Mouse (Mus musculus) limb, embryonic 12.5 days (tissue): ENCODE measurements around the gene Etv1. TPM values are rescaled to one million over a fixed set of nuclear protein-coding genes. Genes with fewer than 3 reads are reported as not detected.
"Not testable (repeated sequence)": the region's sequence is repeated elsewhere in the genome, so short reads cannot be mapped to it uniquely, and the experiment has no call there.

Experiments
- ATAC-seq: fragments of 200-750 bp; cut with Nextera tagmentation; 2 replicates; pipeline ENCODE4 v1.8.0; 2017; ENCODE audit warnings: low read depth, moderate TSS enrichment; ENCODE audit not compliant: insufficient number of reproducible peaks, insufficient read depth, low FRiP score, low TSS enrichment
- H3K27ac ChIP-seq: fragments of 300-500 bp; sonication (generic); 2 replicates; pipeline ENCODE4 v1.5.1; 2016; ENCODE audit warnings: mild to moderate bottlenecking, moderate library complexity
- H3K27me3 ChIP-seq: fragments of 300-500 bp; sonication (generic); 2 replicates; pipeline ENCODE4 v1.6.1; 2016; ENCODE audit warnings: mild to moderate bottlenecking, moderate library complexity
- H3K36me3 ChIP-seq: fragments of 300-500 bp; sonication (generic); 2 replicates; pipeline ENCODE4 v1.6.1; 2016; ENCODE audit warnings: mild to moderate bottlenecking, moderate library complexity
- H3K4me1 ChIP-seq: fragments of 300-500 bp; sonication (generic); replicated peaks from 2 replicates; pipeline ENCODE4 v1.6.1; 2016
- H3K4me2 ChIP-seq: fragments of 300-500 bp; sonication (generic); 2 replicates; pipeline ENCODE4 v1.6.1; 2016; ENCODE audit warnings: mild to moderate bottlenecking, moderate library complexity
- H3K4me3 ChIP-seq: fragments of 300-500 bp; sonication (generic); replicated peaks from 2 replicates; pipeline ENCODE4 v1.5.1; 2016; ENCODE audit warnings: mild to moderate bottlenecking
- H3K9ac ChIP-seq: fragments of 300-500 bp; sonication (generic); replicated peaks from 2 replicates; pipeline ENCODE4 v1.6.1; 2016; ENCODE audit warnings: mild to moderate bottlenecking, moderate library complexity
- H3K9me3 ChIP-seq: fragments of 300-500 bp; sonication (generic); 2 replicates; pipeline ENCODE4 v1.6.1; 2016; ENCODE audit warnings: mild to moderate bottlenecking, moderate library complexity
- WGBS: fragments of 180-500 bp; shearing (Covaris S2); methylation state at CpG from one replicate; pipeline ENCODE4 v1.1.7; 2016; 5-methylcytosine and 5-hydroxymethylcytosine counted together
- polyA plus RNA-seq: library from polyadenylated mRNA; unstranded; fragments of >200 nt; fragmentation: Nextera tagmentation; extraction: Ambion mirVana; gene quantifications from 2 replicates; pipeline ENCODE4 v1.2.1, GENCODE M21; 2016

Gene Etv1
- polyA plus RNA-seq, 1 experiment from 2014 or later, result 18.7 TPM

DNA sequence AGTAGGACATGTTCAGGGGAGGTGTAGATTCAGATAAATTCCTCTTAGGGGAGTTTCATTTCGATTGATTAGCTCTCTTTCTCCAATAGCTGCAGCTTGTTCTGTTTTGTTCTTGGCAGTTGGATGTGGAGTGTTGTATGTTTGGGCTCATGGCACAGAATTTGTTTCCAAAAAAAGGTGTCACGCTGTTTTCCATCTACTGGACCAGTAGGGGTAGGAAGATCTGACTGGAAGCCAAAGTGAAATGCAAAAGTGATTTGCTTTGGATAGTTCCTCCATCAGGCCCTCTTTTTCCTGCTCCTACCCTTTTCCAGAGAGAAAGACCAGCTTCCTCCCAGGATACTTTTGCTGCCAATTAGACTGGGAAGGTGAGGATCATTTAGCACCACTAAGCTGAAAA lies 39.1 kb downstream of the Etv1 start:
- no peaks in the 10 kb centered on the region for H3K36me3 ChIP-seq
- no peak overlapping the region for H3K4me3 ChIP-seq
- no peaks in the 10 kb centered on the region for H3K27me3 ChIP-seq
- no peak for ATAC-seq
- no peak overlapping the region for H3K9ac ChIP-seq
- no peaks in the 10 kb centered on the region for H3K9me3 ChIP-seq
- peaks cover 9% of the 10 kb centered on the region; the same call in 1 of the 2 replicates for H3K4me1 ChIP-seq
- WGBS, result 93% methylated on average over 2 of the region's 2 CpGs
- no peak overlapping the region for H3K27ac ChIP-seq
- H3K4me2 ChIP-seq, result no peak overlapping the region

DNA sequence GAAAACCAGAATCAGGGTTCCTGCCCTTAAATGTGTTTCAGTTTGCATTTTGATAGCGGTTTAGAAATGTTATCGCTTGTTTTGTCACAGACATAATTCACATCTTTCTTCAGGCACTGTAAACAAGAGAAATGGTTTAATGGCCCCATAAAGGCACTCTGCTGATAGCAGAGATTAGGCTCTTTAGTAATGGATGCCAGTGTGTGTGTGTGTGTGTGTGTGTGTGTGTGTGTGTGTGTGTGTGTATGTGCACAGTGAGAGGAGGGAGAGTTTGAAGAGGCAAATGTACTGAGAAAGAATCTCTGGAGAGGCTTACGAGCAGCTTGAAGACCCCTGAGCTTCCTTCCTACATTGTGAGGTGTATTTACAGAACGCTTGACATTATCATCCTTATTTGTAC lies 41.5 kb downstream of the Etv1 start:
- no peak for ATAC-seq
- Histone ChIP-seq H3K36me3 (no peaks in the 10 kb centered on the region), H3K27me3 (no peaks in the 10 kb centered on the region), H3K4me3 (no peak overlapping the region), H3K9me3 (no peaks in the 10 kb centered on the region), H3K27ac (no peak overlapping the region), H3K4me1 (peaks cover 5% of the 10 kb centered on the region; the same call in 1 of the 2 replicates), H3K4me2 (no peak overlapping the region), H3K9ac (no peak overlapping the region)
- 59% methylated on average over 4 of the region's 4 CpGs for WGBS

DNA sequence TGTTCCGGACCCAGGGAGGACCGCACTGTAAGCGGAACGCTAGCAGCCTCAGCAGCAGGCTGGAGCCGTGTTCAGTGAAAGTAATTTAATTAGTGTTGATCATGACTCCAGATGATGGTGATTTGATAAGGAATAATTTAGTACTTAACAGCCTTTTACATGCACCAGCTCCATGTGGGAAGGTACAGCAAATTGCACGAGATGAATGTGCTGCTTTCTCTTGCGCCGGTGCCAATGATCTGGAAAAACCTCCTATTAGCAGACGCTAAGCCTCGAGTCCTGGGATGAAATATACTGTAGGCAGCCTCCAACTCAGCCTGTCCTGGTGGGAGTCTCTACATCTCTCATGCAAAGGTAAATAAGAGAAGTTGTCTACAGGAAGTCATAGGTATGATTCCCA lies 45.2 kb downstream of the Etv1 start:
- Histone ChIP-seq H3K27me3 (no peaks in the 10 kb centered on the region), H3K36me3 (no peaks in the 10 kb centered on the region), H3K4me3 (no peak overlapping the region), H3K9me3 (no peaks in the 10 kb centered on the region), H3K9ac (no peak overlapping the region), H3K4me1 (no peaks in the 10 kb centered on the region), H3K27ac (no peak overlapping the region), H3K4me2 (no peak overlapping the region)
- no peak for ATAC-seq
- 91% methylated on average over 10 of the region's 10 CpGs for WGBS

DNA sequence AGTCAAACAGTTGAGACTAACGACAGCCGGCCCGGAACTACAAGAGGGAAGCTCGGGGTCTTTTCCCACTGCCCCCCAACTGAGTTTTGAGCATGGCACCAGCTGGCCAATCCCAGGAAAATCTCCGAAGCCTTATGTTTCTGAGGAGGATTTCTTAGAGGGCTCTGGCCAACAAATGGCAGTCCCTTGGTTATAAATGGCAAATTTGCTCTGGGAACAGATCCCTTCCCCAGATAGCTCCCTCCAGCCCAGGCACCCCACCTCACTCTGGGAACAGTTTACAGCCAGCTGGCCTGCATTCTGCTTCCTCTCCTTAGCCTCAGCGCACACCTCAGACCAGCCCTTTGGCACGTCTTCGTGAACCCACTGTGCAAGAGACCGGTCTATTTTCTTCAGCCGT lies 53.8 kb downstream of the Etv1 start:
- WGBS, result 78% methylated on average over 10 of the region's 10 CpGs

DNA sequence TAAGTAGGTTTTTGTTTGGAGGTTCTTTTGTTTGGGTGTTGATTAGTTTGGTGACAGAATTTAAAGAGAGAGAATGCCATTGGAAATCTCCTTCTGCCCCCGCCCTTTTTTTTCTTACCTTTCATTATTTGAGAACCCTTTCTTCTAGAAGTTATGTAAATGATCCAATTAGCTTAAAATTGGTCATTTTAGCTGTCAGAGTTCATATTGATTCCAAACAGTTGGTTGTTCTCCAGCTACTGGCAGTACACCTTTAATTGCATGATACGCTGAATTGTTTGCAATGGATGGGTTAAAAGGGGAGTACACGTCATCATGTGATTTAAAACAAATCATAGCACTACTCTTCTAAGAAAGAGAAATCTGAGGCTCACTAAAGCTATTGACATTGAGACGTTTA lies 55.4 kb downstream of the Etv1 start:
- ATAC-seq, result no peak
- H3K27ac ChIP-seq, result no peak overlapping the region
- peaks cover 6% of the 10 kb centered on the region for H3K4me1 ChIP-seq
- H3K9me3 ChIP-seq, result no peaks in the 10 kb centered on the region
- WGBS, result 86% methylated on average over 4 of the region's 4 CpGs
- no peak overlapping the region for H3K4me2 ChIP-seq
- H3K36me3 ChIP-seq, result no peaks in the 10 kb centered on the region
- no peak overlapping the region for H3K4me3 ChIP-seq
- no peaks in the 10 kb centered on the region for H3K27me3 ChIP-seq
- H3K9ac ChIP-seq, result no peak overlapping the region

More for the DNA sequence above, 53.8 kb downstream of the Etv1 start:
- Histone ChIP-seq H3K27ac (no peak overlapping the region), H3K4me2 (no peak overlapping the region), H3K27me3 (no peaks in the 10 kb centered on the region), H3K9ac (no peak overlapping the region), H3K4me3 (no peak overlapping the region), H3K9me3 (no peaks in the 10 kb centered on the region), H3K4me1 (peaks cover 6% of the 10 kb centered on the region), H3K36me3 (no peaks in the 10 kb centered on the region)
- no peak for ATAC-seq

DNA sequence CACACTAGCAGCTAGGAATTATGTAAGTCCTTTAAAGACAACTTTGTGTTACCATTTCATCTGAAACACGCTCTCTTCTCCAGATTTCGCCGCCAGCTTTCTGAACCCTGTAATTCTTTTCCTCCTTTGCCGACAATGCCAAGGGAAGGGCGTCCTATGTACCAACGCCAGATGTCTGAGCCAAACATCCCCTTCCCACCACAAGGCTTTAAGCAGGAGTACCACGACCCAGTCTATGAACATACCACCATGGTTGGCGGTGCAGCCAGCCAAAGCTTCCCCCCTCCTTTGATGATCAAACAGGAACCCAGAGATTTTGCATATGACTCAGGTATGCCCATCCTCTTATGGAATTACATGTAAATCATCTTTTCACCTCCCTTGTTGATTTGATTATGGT lies 55.8 kb downstream of the Etv1 start:
- not testable (repeated sequence) for H3K9me3 ChIP-seq, H3K4me2 ChIP-seq, H3K27me3 ChIP-seq, H3K36me3 ChIP-seq, H3K27ac ChIP-seq, H3K4me1 ChIP-seq, H3K9ac ChIP-seq, ATAC-seq, H3K4me3 ChIP-seq
- 98% methylated on average over 7 of the region's 8 CpGs for WGBS

DNA sequence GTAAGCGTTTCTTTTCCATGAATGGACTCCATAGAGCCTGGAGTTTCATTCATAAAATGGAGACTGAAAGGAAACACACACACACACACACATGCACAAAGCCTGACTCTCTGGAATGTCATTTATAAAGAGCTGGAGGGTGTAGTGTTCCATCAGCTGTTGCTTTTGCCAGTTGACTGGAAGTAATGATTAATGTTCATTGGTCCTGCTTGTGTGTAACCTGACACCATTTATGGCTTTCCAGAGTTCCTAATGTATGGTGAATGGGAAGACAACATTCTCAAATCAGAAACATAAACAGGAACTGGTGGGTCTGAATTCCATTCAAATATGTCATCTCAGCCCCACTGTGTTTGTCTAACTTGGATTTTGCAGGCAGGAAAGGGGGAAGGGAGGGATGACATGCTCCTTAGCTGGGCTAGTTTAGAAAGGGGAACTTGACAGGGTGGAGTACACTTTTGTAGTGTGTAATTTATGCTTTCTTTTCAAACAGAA lies 64.7 kb downstream of the Etv1 start:
- peak overlapping the region; percentile 56; the same call in 1 of the 2 replicates for H3K27ac ChIP-seq
- no peak overlapping the region for H3K4me3 ChIP-seq
- ATAC-seq, result peak; percentile 95
- H3K9ac ChIP-seq, result no peak overlapping the region
- H3K36me3 ChIP-seq, result no peaks in the 10 kb centered on the region
- peaks cover 20% of the 10 kb centered on the region for H3K4me1 ChIP-seq
- H3K27me3 ChIP-seq, result no peaks in the 10 kb centered on the region
- H3K4me2 ChIP-seq, result no peak overlapping the region
- no peaks in the 10 kb centered on the region for H3K9me3 ChIP-seq
- WGBS, result 0% methylated on average over 1 of the region's 1 CpGs

DNA sequence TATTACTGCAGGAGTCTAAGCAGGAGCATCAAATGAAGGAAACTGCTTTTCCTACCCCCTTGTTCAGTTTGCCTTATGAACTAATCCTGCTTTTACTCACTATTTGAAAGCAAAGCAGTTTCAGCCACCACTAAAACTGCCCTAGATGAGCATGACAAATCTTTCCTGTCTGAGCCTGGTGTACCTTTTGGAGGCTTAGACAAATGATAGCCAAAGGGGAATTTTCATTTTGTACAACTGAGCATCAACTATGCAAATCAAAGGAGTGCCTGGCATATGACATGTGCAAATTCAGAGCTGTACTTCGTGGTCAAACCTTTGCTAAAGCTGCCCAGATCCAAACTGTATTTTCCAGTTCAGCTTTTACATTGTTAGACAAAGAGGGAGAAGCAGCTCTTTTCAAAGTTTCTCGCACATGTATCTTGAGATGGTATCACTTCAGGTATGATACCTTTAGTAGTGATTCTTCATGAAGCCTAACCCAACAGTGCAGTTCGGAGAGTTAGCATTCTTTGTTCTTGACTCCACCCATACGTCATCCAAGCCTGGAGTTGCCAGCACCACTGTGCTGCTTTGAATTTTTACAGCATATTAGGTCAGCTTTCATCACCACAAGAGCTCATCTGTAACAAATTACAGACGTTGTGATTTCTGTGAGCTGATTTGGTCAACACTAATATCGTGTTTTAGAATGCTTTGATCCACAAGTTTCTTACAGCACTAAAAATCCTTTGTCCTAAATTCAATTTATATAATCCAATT lies 68.5 kb downstream of the Etv1 start:
- Histone ChIP-seq H3K27me3 (no peaks in the 10 kb centered on the region), H3K27ac (no peak overlapping the region), H3K9ac (no peak overlapping the region), H3K4me1 (peaks cover 25% of the 10 kb centered on the region), H3K36me3 (no peaks in the 10 kb centered on the region), H3K4me2 (no peak overlapping the region), H3K9me3 (no peaks in the 10 kb centered on the region), H3K4me3 (no peak overlapping the region)
- 30% methylated on average over 6 of the region's 6 CpGs for WGBS
- ATAC-seq, result no peak

DNA sequence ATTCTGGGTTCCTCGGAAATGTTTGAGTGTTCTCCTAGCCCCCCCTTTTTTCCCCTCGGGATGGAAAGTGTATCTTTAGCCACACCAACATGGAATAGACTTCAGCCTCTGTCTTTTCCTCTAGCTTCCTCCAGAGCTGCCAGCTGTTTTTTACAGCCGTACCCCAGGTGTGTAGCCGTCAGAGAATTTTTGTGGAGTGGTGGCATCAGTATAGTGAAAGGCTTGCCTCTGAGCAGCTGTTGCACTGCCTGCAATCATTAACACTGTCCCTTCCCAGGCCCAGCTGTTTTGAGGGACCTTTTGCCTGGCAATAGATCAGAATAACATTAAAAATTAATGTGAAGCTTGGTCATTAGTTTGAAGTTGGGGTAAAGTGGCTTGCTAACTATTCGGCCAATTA lies 70.8 kb downstream of the Etv1 start:
- no peaks in the 10 kb centered on the region for H3K27me3 ChIP-seq
- peak; percentile 82 for ATAC-seq
- no peaks in the 10 kb centered on the region for H3K9me3 ChIP-seq
- peak overlapping the region; percentile 15; the same call in 1 of the 2 replicates for H3K4me2 ChIP-seq
- H3K4me3 ChIP-seq, result no peak overlapping the region
- WGBS, result 20% methylated on average over 5 of the region's 5 CpGs
- H3K9ac ChIP-seq, result no peak overlapping the region
- no peak overlapping the region for H3K27ac ChIP-seq
- peaks cover 25% of the 10 kb centered on the region for H3K4me1 ChIP-seq
- no peaks in the 10 kb centered on the region for H3K36me3 ChIP-seq

DNA sequence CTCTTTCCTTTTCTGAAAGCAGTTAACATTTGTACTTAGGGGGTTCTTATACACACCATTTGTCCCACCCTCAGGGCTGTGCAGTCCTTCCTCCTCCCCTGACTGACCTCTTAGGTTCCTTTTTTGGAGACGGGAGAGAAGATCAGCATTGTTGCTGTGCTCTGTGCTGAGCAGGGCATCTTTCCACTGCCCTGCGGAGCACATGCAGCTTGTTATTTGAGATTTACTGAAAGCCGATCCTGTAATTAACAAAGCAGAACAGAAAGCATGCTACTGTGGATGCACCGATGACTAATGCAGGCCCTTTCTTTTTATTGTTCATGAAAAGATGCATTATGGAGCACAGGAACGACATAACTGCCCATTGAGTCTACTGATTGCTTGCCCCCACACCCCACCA lies 75.1 kb downstream of the Etv1 start:
- no peak overlapping the region for H3K27ac ChIP-seq

DNA sequence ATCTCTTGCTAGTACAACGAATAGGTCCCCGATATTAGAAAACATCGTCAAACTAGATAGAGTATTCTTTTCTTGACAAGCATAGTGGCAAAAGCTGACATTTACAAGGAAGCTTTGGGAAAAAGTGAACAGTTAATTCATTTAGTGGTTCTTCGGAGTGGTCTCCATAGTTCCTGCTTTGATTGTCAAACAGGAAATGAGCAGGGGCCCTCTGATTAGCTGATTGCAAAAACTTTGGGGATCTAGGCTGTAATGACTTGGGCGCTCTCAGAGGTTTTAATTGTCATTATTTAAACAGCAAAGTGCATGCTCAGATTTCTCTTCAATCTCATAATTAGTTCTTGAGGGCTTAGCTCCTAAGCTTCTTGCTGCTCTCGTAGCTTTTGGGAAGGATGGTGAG lies 75.6 kb downstream of the Etv1 start:
- 0 out of 2 replicates have a peak, but pooled peaks cover 4% of the 10 kb centered on the region for H3K36me3 ChIP-seq
- no peak overlapping the region for H3K4me3 ChIP-seq
- 49% methylated on average over 6 of the region's 6 CpGs for WGBS
- H3K27ac ChIP-seq, result no peak overlapping the region
- H3K9me3 ChIP-seq, result no peaks in the 10 kb centered on the region
- H3K27me3 ChIP-seq, result no peaks in the 10 kb centered on the region
- H3K4me2 ChIP-seq, result no peak overlapping the region
- no peak overlapping the region for H3K9ac ChIP-seq
- no peak for ATAC-seq
- H3K4me1 ChIP-seq, result peaks cover 18% of the 10 kb centered on the region

More for the DNA sequence above, 75.1 kb downstream of the Etv1 start:
- Histone ChIP-seq H3K27me3 (no peaks in the 10 kb centered on the region), H3K4me2 (no peak overlapping the region), H3K9me3 (no peaks in the 10 kb centered on the region), H3K4me3 (no peak overlapping the region), H3K9ac (no peak overlapping the region), H3K36me3 (0 out of 2 replicates have a peak, but pooled peaks cover 4% of the 10 kb centered on the region), H3K4me1 (peaks cover 19% of the 10 kb centered on the region)
- 20% methylated on average over 5 of the region's 5 CpGs for WGBS
- no peak for ATAC-seq

DNA sequence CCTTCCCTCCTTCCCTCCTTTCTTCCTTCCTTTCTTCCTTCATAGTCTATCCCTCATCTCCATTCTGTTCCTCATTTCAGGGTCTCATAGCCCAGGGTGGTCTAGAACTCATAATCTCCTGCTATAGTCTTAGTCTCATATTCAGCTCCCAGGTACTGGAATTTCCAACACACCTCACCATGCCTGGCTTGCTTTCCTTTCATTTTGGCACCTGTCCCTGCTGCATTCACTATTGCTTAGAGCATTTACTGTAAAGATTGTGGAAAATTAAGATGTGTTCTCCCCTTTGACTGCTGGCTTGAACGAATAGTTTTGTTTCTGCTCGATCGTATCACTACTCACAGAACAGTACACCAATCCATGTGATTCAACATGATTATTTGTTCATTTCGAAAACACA lies 80.5 kb downstream of the Etv1 start:
- H3K27ac ChIP-seq, result no peak overlapping the region

More for the DNA sequence above, 80.5 kb downstream of the Etv1 start:
- Histone ChIP-seq H3K4me2 (no peak overlapping the region), H3K4me1 (peaks cover 5% of the 10 kb centered on the region; the same call in 1 of the 2 replicates), H3K9ac (no peak overlapping the region), H3K9me3 (no peaks in the 10 kb centered on the region), H3K27me3 (no peaks in the 10 kb centered on the region), H3K4me3 (no peak overlapping the region), H3K36me3 (0 out of 2 replicates have a peak, but pooled peaks cover 4% of the 10 kb centered on the region)
- no peak for ATAC-seq
- 89% methylated on average over 4 of the region's 4 CpGs for WGBS
